Mouse (Mus musculus): Measurements from ENCODE around the gene Numa1. TPM values are rescaled to one million over a fixed set of nuclear protein-coding genes. Genes with fewer than 3 reads are reported as not detected.

Gene Numa1
- polyA plus RNA-seq, 1 experiment from 2014 or later: 46.2 TPM

- H3K9me3 ChIP-seq: no peaks in the 10 kb centered on the region
- H3K27me3 ChIP-seq: no peaks in the 10 kb centered on the region
- no peak for ATAC-seq (ENCODE audit: low read depth)
- no peaks in the 10 kb centered on the region for H3K36me3 ChIP-seq
- no peak overlapping the region for H3K4me2 ChIP-seq
- H3K9ac ChIP-seq: no peak overlapping the region
- H3K4me1 ChIP-seq (replicated peaks): peaks cover 26% of the 10 kb centered on the region
- WGBS: 97% methylated on average over 1 of the region's 1 CpGs
- H3K27ac ChIP-seq (replicated peaks): no peak overlapping the region
- no peak overlapping the region for H3K4me3 ChIP-seq
These were observed 33.3 kb downstream of the Numa1 start for GRCm38 (mm10) chr7:101967256-101967655.

- H3K36me3 ChIP-seq: no peaks in the 10 kb centered on the region
- H3K9ac ChIP-seq: peak overlapping the region; percentile 89
- ATAC-seq (ENCODE audit: low read depth): no peak
- 71% methylated on average over 2 of the region's 2 CpGs for WGBS
- H3K4me2 ChIP-seq: peak overlapping the region; percentile 72
- peaks cover 41% of the 10 kb centered on the region for H3K4me1 ChIP-seq (replicated peaks)
- no peaks in the 10 kb centered on the region for H3K27me3 ChIP-seq
- no peaks in the 10 kb centered on the region for H3K9me3 ChIP-seq
- H3K27ac ChIP-seq (replicated peaks): peak overlapping the region; percentile 99
- H3K4me3 ChIP-seq: peak overlapping the region; percentile 64; the same call in 1 of the 2 replicates
These were observed 34.8 kb downstream of the Numa1 start for GRCm38 (mm10) chr7:101968751-101969150.

GRCm38 (mm10) chr7:101969694-101970428 lies 36.0 kb downstream of the Numa1 start:
- Histone ChIP-seq H3K27ac (replicated peaks) (peak overlapping the region; percentile 99), H3K9ac (peak overlapping the region; percentile 89), H3K4me1 (replicated peaks) (peaks cover 52% of the 10 kb centered on the region), H3K27me3 (no peaks in the 10 kb centered on the region), H3K9me3 (no peaks in the 10 kb centered on the region), H3K4me2 (peak overlapping the region; percentile 72), H3K4me3 (peak overlapping the region; percentile 64), H3K36me3 (no peaks in the 10 kb centered on the region)
- WGBS: under 1% methylated on average over 52 of the region's 53 CpGs
- peak; percentile 92 for ATAC-seq (ENCODE audit: low read depth)

- WGBS: 0% methylated on average over 15 of the region's 17 CpGs
- Histone ChIP-seq H3K4me1 (replicated peaks) (peaks cover 57% of the 10 kb centered on the region), H3K9ac (peak overlapping the region; percentile 89), H3K36me3 (no peaks in the 10 kb centered on the region), H3K27ac (replicated peaks) (peak overlapping the region; percentile 99), H3K27me3 (no peaks in the 10 kb centered on the region), H3K4me2 (peak overlapping the region; percentile 72), H3K9me3 (no peaks in the 10 kb centered on the region), H3K4me3 (peak overlapping the region; percentile 64)
- ATAC-seq (ENCODE audit: low read depth): peak; percentile 81
These were observed 36.5 kb downstream of the Numa1 start for GRCm38 (mm10) chr7:101970429-101970775.

- H3K4me1 ChIP-seq (replicated peaks): peaks cover 57% of the 10 kb centered on the region
- H3K36me3 ChIP-seq: no peaks in the 10 kb centered on the region
- ATAC-seq (ENCODE audit: low read depth): peak; percentile 80
- H3K27me3 ChIP-seq: no peaks in the 10 kb centered on the region
- WGBS: 5% methylated on average over 19 of the region's 19 CpGs
- peak overlapping the region; percentile 99 for H3K27ac ChIP-seq (replicated peaks)
- peak overlapping the region; percentile 64 for H3K4me3 ChIP-seq
- H3K4me2 ChIP-seq: peak overlapping the region; percentile 72
- H3K9ac ChIP-seq: peak overlapping the region; percentile 89
- H3K9me3 ChIP-seq: no peaks in the 10 kb centered on the region
These were observed 37.0 kb downstream of the Numa1 start for GRCm38 (mm10) chr7:101970821-101971461.

GRCm38 (mm10) chr7:101971721-101972120 lies 37.8 kb downstream of the Numa1 start:
- 53% methylated on average over 2 of the region's 2 CpGs for WGBS
- peak overlapping the region; percentile 72 for H3K4me2 ChIP-seq

GRCm38 (mm10) chr7:101973730-101974129 lies 39.8 kb downstream of the Numa1 start:
- H3K9ac ChIP-seq: no peak overlapping the region

More at GRCm38 (mm10) chr7:101971721-101972120, 37.8 kb downstream of the Numa1 start:
- no peak for ATAC-seq (ENCODE audit: low read depth)
- Histone ChIP-seq H3K36me3 (no peaks in the 10 kb centered on the region; the same call in 1 of the 2 replicates), H3K27me3 (no peaks in the 10 kb centered on the region), H3K4me3 (peak overlapping the region; percentile 64), H3K27ac (replicated peaks) (peak overlapping the region; percentile 99), H3K9ac (peak overlapping the region; percentile 89), H3K9me3 (no peaks in the 10 kb centered on the region), H3K4me1 (replicated peaks) (peaks cover 57% of the 10 kb centered on the region)

GRCm38 (mm10) chr7:101974505-101974904 lies 40.6 kb downstream of the Numa1 start:
- Histone ChIP-seq H3K4me3 (no peak overlapping the region), H3K27ac (replicated peaks) (no peak overlapping the region), H3K27me3 (no peaks in the 10 kb centered on the region), H3K9me3 (no peaks in the 10 kb centered on the region), H3K4me2 (no peak overlapping the region), H3K9ac (0 out of 2 replicates have a peak overlapping the region, but pooled peaks have one; percentile 22), H3K36me3 (peaks cover 9% of the 10 kb centered on the region; the same call in 1 of the 2 replicates), H3K4me1 (replicated peaks) (peaks cover 44% of the 10 kb centered on the region)
- WGBS: 65% methylated on average over 2 of the region's 2 CpGs
- no peak for ATAC-seq (ENCODE audit: low read depth)

More at GRCm38 (mm10) chr7:101973730-101974129, 39.8 kb downstream of the Numa1 start:
- no peak overlapping the region for H3K27ac ChIP-seq (replicated peaks)
- no peak for ATAC-seq (ENCODE audit: low read depth)
- H3K4me2 ChIP-seq: no peak overlapping the region
- no peaks in the 10 kb centered on the region for H3K27me3 ChIP-seq
- 78% methylated on average over 3 of the region's 3 CpGs for WGBS
- no peak overlapping the region for H3K4me3 ChIP-seq
- peaks cover 52% of the 10 kb centered on the region for H3K4me1 ChIP-seq (replicated peaks)
- no peaks in the 10 kb centered on the region for H3K9me3 ChIP-seq
- H3K36me3 ChIP-seq: peaks cover 9% of the 10 kb centered on the region; the same call in 1 of the 2 replicates

- no peaks in the 10 kb centered on the region for H3K4me1 ChIP-seq (replicated peaks)
- peaks cover 45% of the 10 kb centered on the region for H3K36me3 ChIP-seq
- H3K27me3 ChIP-seq: no peaks in the 10 kb centered on the region
- no peak overlapping the region for H3K4me2 ChIP-seq
- no peaks in the 10 kb centered on the region for H3K9me3 ChIP-seq
- 82% methylated on average over 1 of the region's 1 CpGs for WGBS
- ATAC-seq (ENCODE audit: low read depth): no peak
- no peak overlapping the region for H3K27ac ChIP-seq (replicated peaks)
- H3K9ac ChIP-seq: no peak overlapping the region
- no peak overlapping the region for H3K4me3 ChIP-seq
These were observed 48.8 kb downstream of the Numa1 start for GRCm38 (mm10) chr7:101982735-101983134.

- Histone ChIP-seq H3K9me3 (no peaks in the 10 kb centered on the region), H3K36me3 (peaks cover 66% of the 10 kb centered on the region)
- no peak for ATAC-seq (ENCODE audit: low read depth)
These were observed 51.2 kb downstream of the Numa1 start for GRCm38 (mm10) chr7:101985081-101985480.

GRCm38 (mm10) chr7:101994241-101994640 lies 60.3 kb downstream of the Numa1 start:
- H3K9me3 ChIP-seq: no peaks in the 10 kb centered on the region
- 91% methylated on average over 3 of the region's 3 CpGs for WGBS
- H3K4me3 ChIP-seq: no peak overlapping the region
- no peaks in the 10 kb centered on the region for H3K27me3 ChIP-seq
- no peak for ATAC-seq (ENCODE audit: low read depth)
- H3K4me2 ChIP-seq: no peak overlapping the region
- H3K27ac ChIP-seq (replicated peaks): no peak overlapping the region
- H3K4me1 ChIP-seq (replicated peaks): no peaks in the 10 kb centered on the region
- H3K9ac ChIP-seq: no peak overlapping the region
- H3K36me3 ChIP-seq: peaks cover 99% of the 10 kb centered on the region

More at GRCm38 (mm10) chr7:101985081-101985480, 51.2 kb downstream of the Numa1 start:
- 95% methylated on average over 3 of the region's 3 CpGs for WGBS
- H3K27ac ChIP-seq (replicated peaks): no peak overlapping the region
- no peaks in the 10 kb centered on the region for H3K4me1 ChIP-seq (replicated peaks)
- no peak overlapping the region for H3K9ac ChIP-seq
- H3K4me2 ChIP-seq: no peak overlapping the region
- no peaks in the 10 kb centered on the region for H3K27me3 ChIP-seq
- H3K4me3 ChIP-seq: no peak overlapping the region
